Mouse (Mus musculus) kidney, embryonic 15.5 days (tissue): ENCODE results near the gene Cplane1. TPM values are rescaled to one million over a fixed set of nuclear protein-coding genes. Genes with fewer than 3 reads are reported as not detected.
"Not testable (repeated sequence)": the region's sequence is repeated elsewhere in the genome, so short reads cannot be mapped to it uniquely, and the experiment has no call there.

Experiments
- ATAC-seq: fragments of 200-750 bp; cut with Nextera tagmentation; replicated peaks from 2 replicates; pipeline ENCODE4 v1.8.0; 2017; ENCODE audit warnings: moderate TSS enrichment; ENCODE audit not compliant: low FRiP score
- H3K27ac ChIP-seq: fragments of 300-500 bp; sonication (generic); 2 replicates; pipeline ENCODE4 v1.5.1; 2015; ENCODE audit warnings: mild to moderate bottlenecking, inconsistent platforms
- H3K27me3 ChIP-seq: fragments of 300-500 bp; sonication (generic); 2 replicates; pipeline ENCODE4 v1.6.1; 2015; ENCODE audit warnings: inconsistent platforms
- H3K36me3 ChIP-seq: fragments of 300-500 bp; sonication (generic); 2 replicates; pipeline ENCODE4 v1.6.1; 2015; ENCODE audit warnings: inconsistent platforms
- H3K4me1 ChIP-seq: fragments of 300-500 bp; sonication (generic); 2 replicates; pipeline ENCODE4 v1.6.1; 2015; ENCODE audit warnings: inconsistent platforms
- H3K4me2 ChIP-seq: fragments of 300-500 bp; sonication (generic); 2 replicates; pipeline ENCODE4 v1.6.1; 2015; ENCODE audit warnings: moderate library complexity, mild to moderate bottlenecking, inconsistent platforms
- H3K4me3 ChIP-seq: fragments of 300-500 bp; sonication (generic); replicated peaks from 2 replicates; pipeline ENCODE4 v1.5.1; 2015; ENCODE audit warnings: mild to moderate bottlenecking, inconsistent platforms
- H3K9ac ChIP-seq: fragments of 300-500 bp; sonication (generic); 2 replicates; pipeline ENCODE4 v1.6.1; 2015; ENCODE audit warnings: mild to moderate bottlenecking, inconsistent platforms
- H3K9me3 ChIP-seq: fragments of 300-500 bp; sonication (generic); replicated peaks from 2 replicates; pipeline ENCODE4 v1.6.1; 2016; ENCODE audit warnings: inconsistent platforms
- WGBS: fragments of 180-500 bp; shearing (Covaris S2); methylation state at CpG from one replicate; pipeline ENCODE4 v1.1.7; 2015; ENCODE audit warnings: mixed read lengths; 5-methylcytosine and 5-hydroxymethylcytosine counted together
- polyA plus RNA-seq: library from polyadenylated mRNA; unstranded; fragments of >200 nt; fragmentation: Nextera tagmentation; extraction: Ambion mirVana; gene quantifications from 2 replicates; pipeline ENCODE4 v1.2.1, GENCODE M21; 2015

The Cplane1 gene
- polyA plus RNA-seq, result 8.9 and 9.3 TPM in 2 replicates

DNA sequence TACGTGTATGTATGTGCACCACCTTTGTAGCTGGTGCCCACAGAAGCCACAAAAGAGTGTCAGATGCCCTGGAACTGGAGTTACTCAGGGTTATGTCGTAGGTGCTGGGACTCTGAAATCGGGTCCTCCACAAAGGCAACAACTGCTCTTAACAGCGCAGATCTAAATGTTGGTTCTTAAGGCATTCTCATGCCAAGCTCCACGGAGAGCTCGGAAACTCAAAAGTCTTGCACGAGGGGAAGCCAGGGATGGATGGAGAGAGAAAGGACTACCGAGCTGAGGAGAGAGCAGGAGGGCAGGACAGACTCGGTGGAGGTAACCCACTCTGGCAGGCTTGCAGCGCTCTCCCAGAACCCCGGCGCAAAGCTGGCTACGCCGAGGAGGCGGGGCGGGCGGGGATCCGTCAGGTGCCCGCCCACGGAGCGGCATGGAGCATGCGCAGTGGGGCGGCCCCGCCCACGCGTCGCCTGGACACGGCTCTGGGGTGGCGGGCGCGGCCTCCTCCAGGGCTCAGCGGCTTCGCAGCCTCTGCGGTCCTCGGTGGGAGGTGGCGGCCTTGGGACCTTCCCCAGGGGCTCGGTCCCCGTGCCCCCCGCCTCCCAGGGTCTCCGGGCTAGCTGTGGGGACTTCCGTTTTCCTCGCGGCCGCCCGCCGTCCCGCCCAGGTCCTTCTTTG lies at the start of gene Cplane1:
Gene Cplane1, plus strand, starts transcription at position 516 of the 675 bp plus-strand sequence.
- peak; percentile 99 for ATAC-seq
- Histone ChIP-seq H3K9ac (peak within 1 kb of the TSS; percentile 78), H3K9me3 (no peaks in the 10 kb centered on the region), H3K4me3 (peak within 1 kb of the TSS; percentile 84), H3K4me1 (peaks cover 10% of the 10 kb centered on the region; the same call in 1 of the 2 replicates), H3K4me2 (peak within 1 kb of the TSS; percentile 70), H3K27ac (peak within 1 kb of the TSS; percentile 86), H3K27me3 (no peaks in the 10 kb centered on the region), H3K36me3 (peaks cover 16% of the 10 kb centered on the region)
- WGBS, result under 1% methylated on average over 44 of the region's 47 CpGs

DNA sequence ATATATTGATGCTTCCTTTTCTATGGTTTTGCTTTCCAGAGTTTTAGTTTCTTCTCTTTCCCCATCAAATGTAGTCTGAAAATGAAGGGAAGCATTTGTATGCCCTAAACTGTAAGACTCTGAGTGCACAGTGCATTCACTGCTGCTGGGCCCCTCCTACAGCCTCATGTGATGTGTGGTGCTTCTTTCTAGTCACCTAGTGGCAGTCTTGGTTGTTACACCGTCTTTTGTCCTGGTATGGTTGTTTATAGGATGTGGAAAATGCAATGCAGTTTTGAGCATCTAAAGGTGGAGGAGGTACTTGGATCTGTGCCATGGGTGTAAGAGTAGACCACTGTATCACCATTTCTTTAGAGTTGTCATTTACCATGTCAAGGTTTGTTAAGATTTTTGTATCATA lies 39.6 kb upstream of the Cplane1 start:
- WGBS, result 68% methylated on average over 1 of the region's 1 CpGs
- Histone ChIP-seq H3K27me3 (no peaks in the 10 kb centered on the region), H3K4me3 (no peak overlapping the region), H3K27ac (no peak overlapping the region), H3K4me1 (no peaks in the 10 kb centered on the region), H3K36me3 (peaks cover 88% of the 10 kb centered on the region), H3K4me2 (no peak overlapping the region), H3K9ac (no peak overlapping the region), H3K9me3 (no peaks in the 10 kb centered on the region)
- no peak for ATAC-seq

DNA sequence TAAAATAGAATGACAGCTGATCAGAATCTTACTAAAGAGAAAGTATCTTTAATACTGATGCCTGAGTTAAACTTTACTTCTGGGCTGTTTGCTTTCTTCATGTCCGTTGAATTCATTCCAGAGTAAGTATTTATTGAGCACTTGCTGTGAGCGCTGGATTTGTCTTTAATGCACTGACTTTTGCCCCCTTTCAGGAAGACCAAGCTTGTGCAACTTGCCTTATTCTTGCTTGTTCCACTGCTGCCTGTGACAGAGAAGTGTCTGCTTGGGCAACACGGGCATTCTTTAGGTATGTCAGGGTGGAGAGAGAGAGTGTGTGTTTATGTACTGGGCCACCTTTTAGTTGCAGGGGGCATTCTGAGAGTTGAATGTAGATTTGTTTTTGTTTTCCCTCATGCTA lies 37.6 kb upstream of the Cplane1 start:
- no peaks in the 10 kb centered on the region for H3K9me3 ChIP-seq
- peaks cover 97% of the 10 kb centered on the region for H3K36me3 ChIP-seq
- H3K4me2 ChIP-seq, result no peak overlapping the region
- H3K9ac ChIP-seq, result no peak overlapping the region
- no peaks in the 10 kb centered on the region for H3K27me3 ChIP-seq
- 96% methylated on average over 3 of the region's 3 CpGs for WGBS
- no peaks in the 10 kb centered on the region for H3K4me1 ChIP-seq
- no peak overlapping the region for H3K27ac ChIP-seq
- no peak overlapping the region for H3K4me3 ChIP-seq
- no peak for ATAC-seq

DNA sequence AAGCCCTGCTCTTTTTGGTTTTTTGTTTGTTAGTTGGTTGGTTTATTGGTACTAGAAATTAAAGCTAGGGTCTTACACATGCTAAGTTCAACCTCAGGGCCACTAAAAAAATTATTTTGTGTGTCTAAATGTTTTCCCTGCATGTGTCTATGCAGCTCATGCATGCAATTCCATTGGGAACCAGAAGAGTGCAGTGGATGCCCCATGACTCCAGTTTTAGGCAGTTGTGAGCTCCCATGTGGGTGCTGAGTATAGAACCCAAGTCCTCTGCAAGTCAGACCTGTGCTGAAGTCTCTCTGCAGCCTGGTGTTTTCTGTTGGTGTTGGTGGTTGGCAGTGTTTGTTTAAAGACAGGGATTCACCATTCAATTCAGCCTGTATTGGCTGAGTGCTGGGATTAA lies 37.1 kb upstream of the Cplane1 start:
- Histone ChIP-seq H3K9ac (no peak overlapping the region), H3K4me3 (no peak overlapping the region), H3K4me1 (no peaks in the 10 kb centered on the region), H3K36me3 (peaks cover 97% of the 10 kb centered on the region), H3K27ac (no peak overlapping the region), H3K4me2 (no peak overlapping the region), H3K27me3 (no peaks in the 10 kb centered on the region), H3K9me3 (no peaks in the 10 kb centered on the region)
- ATAC-seq, result no peak

DNA sequence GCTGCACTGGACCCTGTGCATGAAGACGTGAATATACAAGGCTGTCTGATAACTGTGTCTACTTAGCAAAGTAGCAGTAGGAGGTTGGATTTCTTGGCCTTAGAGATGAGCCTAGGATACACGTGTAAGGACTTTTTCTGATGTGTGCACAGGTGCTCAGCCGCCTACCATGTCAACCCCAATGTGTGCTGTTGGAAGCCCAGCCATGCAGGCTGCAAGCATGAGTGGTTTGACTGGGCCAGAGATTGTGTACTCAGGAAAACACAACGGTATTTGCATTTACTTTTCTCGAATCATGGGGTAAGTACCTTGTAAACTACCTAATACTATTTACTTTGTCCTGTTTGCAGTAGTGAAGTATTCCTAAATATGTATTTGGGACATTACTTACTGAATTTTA lies 33.3 kb upstream of the Cplane1 start:
- Histone ChIP-seq H3K4me3 (no peak overlapping the region), H3K9me3 (no peaks in the 10 kb centered on the region), H3K4me2 (no peak overlapping the region), H3K27me3 (no peaks in the 10 kb centered on the region), H3K9ac (no peak overlapping the region), H3K4me1 (no peaks in the 10 kb centered on the region), H3K27ac (no peak overlapping the region), H3K36me3 (peaks cover 98% of the 10 kb centered on the region)
- WGBS, result 92% methylated on average over 5 of the region's 5 CpGs
- no peak for ATAC-seq

DNA sequence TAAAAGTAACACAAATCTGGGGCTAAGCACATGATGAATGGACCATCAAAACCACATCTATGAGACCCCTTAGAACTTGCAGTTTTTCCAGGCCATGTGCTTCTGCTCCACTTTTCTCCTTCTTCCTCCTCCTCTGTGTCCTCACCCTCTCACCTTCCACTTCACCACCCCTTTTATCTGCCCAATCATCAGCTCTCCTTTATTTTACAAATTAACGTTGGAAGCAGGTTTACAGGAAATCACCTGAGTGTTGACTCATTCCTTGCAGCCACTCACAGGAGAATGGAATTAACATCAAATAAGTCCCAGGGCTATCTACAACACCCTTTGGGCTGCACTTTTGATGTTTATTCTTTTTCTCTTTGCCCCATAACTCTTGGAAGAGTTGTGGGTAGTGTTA lies 7.1 kb upstream of the Cplane1 start:
- 95% methylated on average over 1 of the region's 1 CpGs for WGBS
- no peak overlapping the region for H3K27ac ChIP-seq
- H3K9me3 ChIP-seq, result no peaks in the 10 kb centered on the region

DNA sequence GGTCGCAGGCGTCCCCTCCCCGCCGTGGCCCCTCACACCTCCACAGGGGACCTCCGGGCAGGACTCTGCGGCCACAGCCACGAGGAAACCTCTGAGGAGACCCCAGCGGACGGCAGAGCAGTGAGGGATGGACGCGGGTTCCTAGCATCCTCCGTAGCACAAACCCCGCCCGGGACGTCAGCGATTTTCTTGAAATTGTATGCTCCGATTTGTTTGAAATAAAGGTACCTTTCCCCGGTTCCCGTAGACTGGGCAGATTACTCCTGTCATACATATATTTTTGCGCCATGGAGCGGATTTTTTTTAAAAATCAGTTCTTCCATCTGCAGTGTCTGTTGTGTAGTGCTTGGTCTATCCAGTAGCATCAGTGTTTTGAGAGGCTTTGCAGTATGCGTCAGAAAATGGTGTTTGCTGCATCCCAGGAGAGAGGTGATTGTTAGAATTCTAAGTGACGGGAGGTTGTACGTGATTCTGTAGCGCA lies 400 bp downstream of the Cplane1 start:
- ATAC-seq, result peak; percentile 85
- Histone ChIP-seq H3K9ac (peak overlapping the region; percentile 78), H3K36me3 (peaks cover 22% of the 10 kb centered on the region), H3K4me3 (peak overlapping the region; percentile 84), H3K27ac (peak overlapping the region; percentile 86), H3K4me2 (peak overlapping the region; percentile 70), H3K27me3 (no peaks in the 10 kb centered on the region), H3K9me3 (no peaks in the 10 kb centered on the region), H3K4me1 (peaks cover 10% of the 10 kb centered on the region; the same call in 1 of the 2 replicates)
- WGBS, result under 1% methylated on average over 25 of the region's 25 CpGs

More for the DNA sequence above, 7.1 kb upstream of the Cplane1 start:
- Histone ChIP-seq H3K9ac (no peak overlapping the region), H3K4me3 (no peak overlapping the region), H3K36me3 (peaks cover 55% of the 10 kb centered on the region), H3K27me3 (no peaks in the 10 kb centered on the region), H3K4me1 (no peaks in the 10 kb centered on the region), H3K4me2 (no peak overlapping the region)
- no peak for ATAC-seq

DNA sequence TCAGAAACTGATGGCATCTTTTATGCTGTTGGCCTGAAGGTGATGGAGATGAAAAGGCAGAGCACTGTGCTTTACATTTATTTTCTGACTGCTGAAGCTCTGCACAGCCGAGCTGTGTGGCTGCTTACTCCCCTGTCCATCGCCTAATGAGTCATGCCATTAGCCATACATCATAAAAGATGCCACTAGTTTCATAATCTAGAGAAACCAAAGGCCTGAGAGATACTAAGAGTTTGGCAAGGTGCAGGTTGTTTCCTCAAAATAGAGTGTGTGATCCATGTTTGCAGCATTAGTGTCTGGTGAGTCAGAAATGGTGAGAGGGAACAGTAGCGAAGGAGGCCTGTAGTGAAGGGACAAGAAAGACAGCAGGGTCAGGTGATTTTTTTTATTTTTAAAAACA lies 20.7 kb downstream of the Cplane1 start:
- ATAC-seq, result no peak
- Histone ChIP-seq H3K9ac (no peak overlapping the region), H3K4me2 (no peak overlapping the region), H3K4me1 (no peaks in the 10 kb centered on the region), H3K27ac (no peak overlapping the region), H3K27me3 (no peaks in the 10 kb centered on the region), H3K9me3 (no peaks in the 10 kb centered on the region), H3K36me3 (peaks cover 73% of the 10 kb centered on the region), H3K4me3 (no peak overlapping the region)
- 87% methylated on average over 3 of the region's 3 CpGs for WGBS

DNA sequence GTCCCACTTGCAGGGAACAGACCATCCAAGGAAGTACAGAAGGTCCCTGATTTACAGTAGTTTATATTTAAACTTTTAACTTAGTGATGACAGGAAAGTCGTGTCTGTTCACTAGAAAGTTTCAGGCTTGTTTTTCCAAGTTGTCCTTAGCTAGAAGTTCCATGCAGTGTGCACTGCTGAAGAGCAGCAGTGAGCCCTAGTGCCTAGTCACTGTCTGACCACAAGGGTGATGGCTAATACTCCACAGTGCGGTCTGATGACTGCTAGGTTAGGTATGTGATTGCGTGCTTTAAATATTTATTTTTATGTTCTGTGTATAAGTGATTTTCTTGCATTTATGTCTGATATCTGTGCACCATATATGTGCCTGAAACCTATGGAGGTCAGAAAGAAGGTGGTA lies 21.5 kb downstream of the Cplane1 start:
- H3K4me1 ChIP-seq, result no peaks in the 10 kb centered on the region
- 90% methylated on average over 3 of the region's 3 CpGs for WGBS
- no peaks in the 10 kb centered on the region for H3K9me3 ChIP-seq
- H3K9ac ChIP-seq, result no peak overlapping the region
- H3K4me3 ChIP-seq, result no peak overlapping the region
- H3K27ac ChIP-seq, result no peak overlapping the region
- H3K4me2 ChIP-seq, result no peak overlapping the region
- ATAC-seq, result no peak
- no peaks in the 10 kb centered on the region for H3K27me3 ChIP-seq
- H3K36me3 ChIP-seq, result peaks cover 81% of the 10 kb centered on the region

DNA sequence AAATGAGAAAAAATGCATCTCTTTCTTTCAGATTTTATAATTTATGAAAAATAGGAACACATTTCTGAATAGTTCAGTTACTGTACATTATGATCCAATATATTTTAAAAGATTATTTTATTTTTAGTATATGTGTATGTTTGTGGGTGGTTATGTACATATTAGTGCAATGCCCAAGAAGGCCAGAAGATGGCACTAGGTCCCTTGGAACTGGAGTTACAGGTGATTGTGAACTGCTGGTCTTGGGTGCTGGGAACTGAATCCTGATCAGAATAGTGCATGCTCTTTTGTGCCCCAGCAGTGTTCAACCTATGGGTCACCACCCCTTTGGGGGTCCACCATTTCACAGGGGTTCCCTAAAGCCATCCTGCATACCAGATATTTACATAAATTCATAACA lies 31.4 kb downstream of the Cplane1 start:
- Histone ChIP-seq H3K27me3 (no peaks in the 10 kb centered on the region), H3K4me1 (no peaks in the 10 kb centered on the region), H3K4me2 (no peak overlapping the region), H3K4me3 (no peak overlapping the region), H3K27ac (no peak overlapping the region), H3K36me3 (peaks cover 80% of the 10 kb centered on the region), H3K9me3 (no peaks in the 10 kb centered on the region), H3K9ac (no peak overlapping the region)
- no peak for ATAC-seq

DNA sequence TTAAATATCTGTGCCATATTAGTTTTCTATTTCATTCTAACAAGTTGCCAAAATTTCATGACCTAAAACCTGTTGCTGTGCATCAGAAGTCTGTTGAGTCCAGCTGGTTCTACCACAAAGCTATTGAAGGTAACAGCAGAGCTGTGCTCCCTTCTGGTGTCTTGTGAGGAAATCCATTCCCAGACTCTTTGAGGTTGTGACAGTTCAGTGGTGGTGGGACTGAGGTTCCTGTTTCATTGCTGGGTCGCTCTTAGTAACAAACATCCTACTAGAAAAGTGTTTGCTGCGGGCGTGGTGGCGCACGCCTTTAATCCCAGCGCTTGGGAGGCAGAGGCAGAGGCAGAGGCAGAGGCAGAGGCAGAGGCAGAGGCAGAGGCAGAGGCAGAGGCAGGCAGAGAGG lies 39.5 kb downstream of the Cplane1 start:
- no peak overlapping the region for H3K9ac ChIP-seq
- H3K27me3 ChIP-seq, result no peaks in the 10 kb centered on the region
- no peak overlapping the region for H3K27ac ChIP-seq
- H3K4me3 ChIP-seq, result no peak overlapping the region
- no peaks in the 10 kb centered on the region for H3K9me3 ChIP-seq
- no peak for ATAC-seq
- peaks cover 66% of the 10 kb centered on the region for H3K36me3 ChIP-seq
- no peak overlapping the region for H3K4me2 ChIP-seq
- no peaks in the 10 kb centered on the region for H3K4me1 ChIP-seq
- 91% methylated on average over 6 of the region's 6 CpGs for WGBS

DNA sequence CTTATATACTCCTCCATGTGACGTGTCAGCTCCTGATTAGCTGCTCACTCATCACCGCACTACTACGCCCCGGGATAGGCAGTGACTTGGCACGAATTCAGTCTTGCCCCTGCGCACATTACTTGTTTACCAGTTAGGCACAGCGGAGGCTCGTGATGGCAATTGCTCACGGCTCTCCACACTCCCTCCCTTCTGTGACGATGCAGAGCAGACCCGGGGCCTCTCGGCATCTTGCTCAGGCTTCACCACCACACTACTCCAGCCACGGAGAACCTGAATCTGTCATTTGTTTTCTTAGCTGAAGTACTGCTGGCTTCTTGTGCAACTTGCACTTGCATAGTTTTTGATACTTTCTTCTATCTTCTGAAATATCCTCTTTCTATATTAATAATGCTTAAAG lies 45.9 kb downstream of the Cplane1 start:
- H3K27me3 ChIP-seq, result no peaks in the 10 kb centered on the region
- H3K36me3 ChIP-seq, result peaks cover 68% of the 10 kb centered on the region
- WGBS, result 89% methylated on average over 13 of the region's 13 CpGs
- no peaks in the 10 kb centered on the region for H3K9me3 ChIP-seq
- H3K4me3 ChIP-seq, result no peak overlapping the region
- no peak overlapping the region for H3K27ac ChIP-seq
- no peak overlapping the region for H3K9ac ChIP-seq
- ATAC-seq, result no peak
- H3K4me2 ChIP-seq, result no peak overlapping the region
- H3K4me1 ChIP-seq, result no peaks in the 10 kb centered on the region

DNA sequence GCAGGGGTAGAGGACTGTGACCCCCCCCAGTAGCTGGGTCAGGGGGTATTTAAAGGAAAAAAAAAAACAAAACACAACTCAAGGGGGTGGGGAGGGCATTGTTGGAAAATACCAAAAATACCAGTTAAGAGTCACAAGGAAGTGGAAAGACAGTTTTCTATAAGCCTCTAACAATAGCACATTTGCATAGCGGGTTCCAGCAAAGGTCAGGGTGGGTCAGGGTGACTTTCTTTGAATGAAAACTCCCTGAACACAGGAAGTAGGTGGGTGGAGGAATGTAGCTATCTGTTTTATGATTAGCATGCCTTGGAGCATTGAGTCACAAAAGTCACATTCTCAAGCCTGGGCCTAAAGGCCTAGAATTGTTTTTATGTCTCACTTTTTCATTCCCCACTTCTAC lies 65.3 kb downstream of the Cplane1 start:
- peaks cover 94% of the 10 kb centered on the region for H3K36me3 ChIP-seq
- not testable (repeated sequence) for H3K4me3 ChIP-seq, ATAC-seq, H3K27ac ChIP-seq, H3K27me3 ChIP-seq, H3K9ac ChIP-seq, H3K9me3 ChIP-seq, H3K4me1 ChIP-seq, H3K4me2 ChIP-seq
- WGBS, result 82% methylated on average over 1 of the region's 1 CpGs
